Mouse (Mus musculus): Measurements from ENCODE around the gene Akap9.

- no peak for TF ChIP-seq NANOG (IDR thresholded peaks at IDR 0.05; ENCODE audit: borderline replicate concordance, low read length)
- TF ChIP-seq POU5F1 (IDR thresholded peaks at IDR 0.05; ENCODE audit: borderline replicate concordance, low read length) = no peak
Measured at GRCm38 (mm10) chr5:4006606-4007005, 78.8 kb downstream of the Akap9 start.

All from E14TG2a.4 (cell line).